Mouse (Mus musculus) left cerebral cortex, postnatal 4 days (tissue): ENCODE measurements at regions not wholly inside any gene's neighbourhood (a gene's known extent, or its start where the extent isn't known, plus 50 kb on each side); places are given as distances from the start of the nearest gene placed in this dataset.

ENCODE experiments used
- DNase-seq: peaks from one replicate; pipeline ENCODE4 v3.0.0-alpha.2; 2022
- intact Hi-C: fragments of 180-260 bp; cut with DNase I; formaldehyde crosslinking; loops from one replicate; pipeline ENCODE4 v1.15.1; 2025

GRCm38 (mm10) chr11:18069348-18070031 lies 115.8 kb upstream of the Etaa1 start:
- intact Hi-C loops = no loop called here
- no peak for DNase-seq

GRCm38 (mm10) chr11:18068085-18068484 lies 114.4 kb upstream of the Etaa1 start:
- no peak for DNase-seq
- intact Hi-C loops = no loop called here

DNA sequence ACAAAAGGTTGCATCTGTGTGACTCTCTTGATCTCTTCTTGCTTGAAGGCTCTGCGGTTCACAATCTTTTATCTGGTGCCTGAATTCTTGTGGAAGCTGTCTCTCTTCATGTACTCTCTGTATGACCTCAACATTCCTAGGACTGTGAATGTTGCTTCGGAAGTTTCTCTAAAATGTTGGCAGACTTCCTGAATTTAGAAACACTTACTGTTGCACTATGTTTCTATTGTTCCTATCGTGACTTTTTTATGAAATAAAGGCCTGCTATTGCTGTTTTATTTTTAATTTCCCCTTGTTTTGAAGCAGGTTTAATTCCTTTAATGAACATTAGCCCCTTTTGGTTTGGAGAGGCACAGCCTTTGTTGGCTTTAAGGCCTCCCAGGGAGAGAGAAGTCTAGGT lies 114.0 kb upstream of the Etaa1 start:
- no peak for DNase-seq
- intact Hi-C loops = no loop called here

DNA sequence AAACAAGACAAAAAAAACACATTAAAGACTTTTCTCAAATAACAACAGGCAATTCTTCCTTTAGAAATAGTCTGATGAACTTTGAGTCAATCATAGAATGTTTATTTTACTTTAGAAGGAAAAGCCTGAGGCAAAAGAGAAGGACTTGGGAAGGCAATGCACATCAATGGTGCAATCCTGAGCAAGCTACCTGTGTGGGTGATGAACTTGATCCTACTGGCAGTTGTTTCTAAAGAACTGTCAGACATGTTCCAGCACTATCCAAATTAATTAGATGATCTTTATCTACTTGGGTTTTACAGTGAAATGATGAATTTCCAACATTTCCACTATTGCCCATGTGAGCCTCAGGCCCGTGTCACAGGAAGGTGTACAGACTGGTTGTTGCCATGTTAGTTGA lies 87.9 kb upstream of the Etaa1 start:
- intact Hi-C loops = no loop called here
- no peak for DNase-seq

DNA sequence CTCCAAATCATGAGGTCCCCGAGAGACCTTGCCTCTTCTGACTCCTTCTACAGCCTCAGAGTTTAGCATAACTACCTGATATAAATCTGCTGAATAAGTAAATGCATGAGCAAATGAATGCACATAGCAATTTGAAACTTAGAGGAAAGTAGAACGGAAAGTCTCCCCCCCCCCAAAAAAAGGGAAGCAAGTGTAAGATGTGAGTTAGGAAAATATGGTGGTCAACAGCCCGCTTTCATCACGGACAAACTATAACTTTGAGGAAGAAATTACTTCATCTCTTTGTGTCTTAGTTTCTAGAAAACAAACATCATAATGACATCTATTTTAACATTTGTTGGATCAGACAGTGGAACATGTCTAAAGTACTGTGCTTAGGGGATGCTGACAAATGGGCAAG lies 77.4 kb upstream of the Etaa1 start:
- intact Hi-C loops = no loop called here
- DNase-seq = no peak

GRCm38 (mm10) chr11:18022065-18022464 lies 68.4 kb upstream of the Etaa1 start:
- DNase-seq = no peak
- intact Hi-C loops = no loop called here

GRCm38 (mm10) chr11:18015239-18015638 lies 61.6 kb upstream of the Etaa1 start:
- no peak for DNase-seq
- intact Hi-C loops = loop anchor here (10.0 kb wide), 1 partner anchor 860 kb away; no protein-coding TSS in a partner anchor

DNA sequence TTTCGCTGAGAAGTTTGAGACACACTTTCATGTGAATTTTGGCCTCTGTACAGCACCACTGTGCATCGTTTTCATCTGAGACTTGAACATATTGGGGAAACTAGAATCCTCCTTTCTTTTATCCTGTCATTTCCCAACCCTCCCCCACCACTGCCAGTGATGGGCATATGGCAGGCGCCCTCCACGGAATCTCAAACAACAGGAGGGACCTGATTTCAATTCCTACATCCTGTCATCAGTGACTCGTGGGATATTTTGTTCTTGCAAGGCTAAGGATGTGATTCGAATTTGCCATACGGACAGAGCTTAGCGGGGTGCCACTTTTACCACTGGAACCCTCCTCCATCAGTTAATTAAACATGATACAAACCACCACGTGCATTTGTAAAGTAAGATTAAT lies 60.9 kb upstream of the Etaa1 start:
- DNase-seq = peak; percentile 77
- intact Hi-C loops = loop anchor here (10.0 kb wide), 1 partner anchor 860 kb away; no protein-coding TSS in a partner anchor

DNA sequence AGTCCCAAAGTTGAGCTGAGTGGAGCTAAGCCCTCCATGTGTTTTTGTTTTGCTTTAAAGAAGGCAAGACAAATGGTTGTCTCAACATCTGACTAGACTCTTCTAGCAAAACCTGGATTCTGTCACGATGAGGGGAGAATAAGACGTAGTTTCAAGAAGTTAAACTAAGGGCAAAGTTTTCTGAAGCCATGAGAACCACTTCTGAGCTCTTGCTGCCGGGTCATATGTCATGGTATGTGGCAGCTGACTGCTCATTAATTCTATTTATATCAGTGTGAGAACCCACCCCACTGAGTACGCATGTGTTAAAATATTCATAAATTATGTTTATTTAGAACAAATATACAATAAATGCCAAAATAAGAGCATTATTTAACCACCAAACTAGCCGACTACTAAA lies 58.4 kb upstream of the Etaa1 start:
- no peak for DNase-seq
- intact Hi-C loops = loop anchor here (10.0 kb wide), 1 partner anchor 863 kb away; no protein-coding TSS in a partner anchor

- intact Hi-C loops = loop anchor here (10.0 kb wide), 1 partner anchor 864 kb away; no protein-coding TSS in a partner anchor
- peak; percentile 83 for DNase-seq
Observed at GRCm38 (mm10) chr11:18011101-18011733, 57.5 kb upstream of the Etaa1 start.

- intact Hi-C loops = no loop called here
- DNase-seq = no peak
Observed at GRCm38 (mm10) chr11:18008140-18008539, 54.5 kb upstream of the Etaa1 start.
